8 mouse cellular contexts compared by ENCODE assay signal in the genomic region with DNA sequence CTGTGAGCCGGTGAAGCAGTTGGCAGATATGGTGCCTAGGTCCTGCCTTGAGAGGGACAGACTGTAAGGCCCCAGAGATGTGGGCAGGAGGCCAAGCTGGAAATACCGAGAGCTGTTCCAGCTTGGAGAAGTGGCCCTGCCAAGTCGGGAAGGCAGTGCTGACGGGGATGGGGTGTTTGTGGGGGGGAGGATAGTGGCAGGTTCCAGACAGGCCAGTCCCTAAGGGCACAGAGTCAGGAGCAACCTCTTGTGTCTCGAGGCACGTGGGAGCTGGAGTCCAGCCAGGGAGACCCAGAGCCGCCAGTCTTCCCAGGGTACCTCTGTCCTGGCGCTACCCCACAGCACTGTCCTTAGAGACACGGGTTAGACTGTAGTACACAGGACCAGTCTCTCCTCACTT. TPM values are rescaled to one million over a fixed set of nuclear protein-coding genes. Genes with fewer than 3 reads are reported as not detected.
DNase-seq lines count a peak whose midpoint lies in the region; ATAC-seq and TF ChIP-seq lines count a peak whose summit lies in the region.

No protein-coding gene starts in this region.

- H3K9ac ChIP-seq in liver, embryonic 12.5 days = no peak overlapping the region
- H3K9ac ChIP-seq in liver, embryonic 11.5 days (ENCODE audit: low read depth, low read length) = no peak overlapping the region
- no peak overlapping the region for H3K9ac ChIP-seq in hindbrain, postnatal 0 days (replicated peaks; ENCODE audit: low read length)

- H3K27ac ChIP-seq in liver, embryonic 12.5 days = 0 out of 2 replicates have a peak overlapping the region, but pooled peaks have one; percentile 1
- H3K27ac ChIP-seq in liver, embryonic 11.5 days (ENCODE audit: low read depth, low read length) = no peak overlapping the region
- H3K27ac ChIP-seq in hindbrain, postnatal 0 days = no peak overlapping the region

- intact Hi-C loops in left cerebral cortex, postnatal 4 days (cut with DNase I) = no loop called here

- H3K4me3 ChIP-seq in liver, embryonic 12.5 days = no peak overlapping the region
- no peak overlapping the region for H3K4me3 ChIP-seq in liver, embryonic 11.5 days (ENCODE audit: low read depth, low read length)
- no peak overlapping the region for H3K4me3 ChIP-seq in hindbrain, postnatal 0 days (ENCODE audit: low read length)

- H3K27me3 ChIP-seq in liver, embryonic 12.5 days (replicated peaks) = 0 out of 2 replicates have a peak, but pooled peaks cover 8% of the 10 kb centered on the region
- H3K27me3 ChIP-seq in liver, embryonic 11.5 days (replicated peaks; ENCODE audit: control insufficient read depth, insufficient read depth, low read length) = no peaks in the 10 kb centered on the region
- no peaks in the 10 kb centered on the region for H3K27me3 ChIP-seq in hindbrain, postnatal 0 days (ENCODE audit: insufficient read depth, low read length)

- WGBS in liver, embryonic 12.5 days (ENCODE audit: insufficient replicate concordance) = 61% methylated on average over 9 of the region's 9 CpGs
- 72% methylated on average over 9 of the region's 9 CpGs for WGBS in liver, embryonic 11.5 days
- WGBS in hindbrain, postnatal 0 days = 28% methylated on average over 9 of the region's 9 CpGs

- H3K4me1 ChIP-seq in liver, embryonic 12.5 days = peaks cover 58% of the 10 kb centered on the region
- peaks cover 60% of the 10 kb centered on the region for H3K4me1 ChIP-seq in liver, embryonic 11.5 days (replicated peaks; ENCODE audit: control insufficient read depth, insufficient read depth, low read length)
- H3K4me1 ChIP-seq in hindbrain, postnatal 0 days (ENCODE audit: insufficient read depth, low read length) = 0 out of 2 replicates have a peak, but pooled peaks cover 5% of the 10 kb centered on the region

- no peak for ATAC-seq in liver, embryonic 12.5 days
- no peak for ATAC-seq in liver, embryonic 11.5 days (replicated peaks; ENCODE audit: low FRiP score)
- peak; percentile 77 for ATAC-seq in hindbrain, postnatal 0 days

- H3K4me2 ChIP-seq in liver, embryonic 12.5 days = no peak overlapping the region
- no peak overlapping the region for H3K4me2 ChIP-seq in liver, embryonic 11.5 days
- H3K4me2 ChIP-seq in hindbrain, postnatal 0 days (ENCODE audit: low read depth, low read length) = no peak overlapping the region

- no peak for TF ChIP-seq CTCF in hindbrain, postnatal 0 days (IDR thresholded peaks at IDR 0.05; ENCODE audit: low read depth)

- DNase-seq in liver, embryonic 11.5 days (ENCODE audit: low spot score) = no peak
- peak; percentile 96 to 98 for DNase-seq in cerebellum, postnatal 10 days
- DNase-seq in gastrocnemius, postnatal 25 days = peak; percentile 90
- peak; percentile 89 for DNase-seq in hindbrain, postnatal 0 days (ENCODE audit: low spot score)
- DNase-seq in left cerebral cortex, postnatal 4 days = peak; percentile 96
- DNase-seq in ovary, postnatal 36 days (ENCODE audit: low spot score) = peak; percentile 86
- no peak for DNase-seq in retina, postnatal 1 day

- peaks cover 6% of the 10 kb centered on the region; the same call in 1 of the 2 replicates for H3K36me3 ChIP-seq in liver, embryonic 12.5 days
- H3K36me3 ChIP-seq in liver, embryonic 11.5 days (ENCODE audit: control insufficient read depth, insufficient read depth, low read length) = no peaks in the 10 kb centered on the region
- no peaks in the 10 kb centered on the region for H3K36me3 ChIP-seq in hindbrain, postnatal 0 days (ENCODE audit: insufficient read depth, low read length)

- H3K9me3 ChIP-seq in liver, embryonic 12.5 days (replicated peaks) = no peaks in the 10 kb centered on the region
- no peaks in the 10 kb centered on the region for H3K9me3 ChIP-seq in liver, embryonic 11.5 days (ENCODE audit: control insufficient read depth, low read length)
- H3K9me3 ChIP-seq in hindbrain, postnatal 0 days (ENCODE audit: low read length) = no peaks in the 10 kb centered on the region

RNA-seq across cellular contexts. Expression of gene Smad6, which starts 53.3 kb away (rescaled TPM):
- 11.7 and 12.9 TPM in 2 replicates for polyA plus RNA-seq in liver, embryonic 12.5 days (2016; fragmentation: Nextera tagmentation; extraction: Ambion mirVana)
- polyA plus RNA-seq in liver, embryonic 11.5 days (2014; fragmentation: Nextera tagmentation; extraction: Ambion mirVana) = 10.1 and 11.1 TPM in 2 replicates
- 1 to 10 TPM; 2.8 to 5.2 TPM for total RNA-seq in gastrocnemius, postnatal 25 days (2021)
- 11.9 and 13.2 TPM in 2 replicates for total RNA-seq in hindbrain, postnatal 0 days (2014; rRNA removed)
- polyA plus RNA-seq in hindbrain, postnatal 0 days (2015; fragmentation: Nextera tagmentation; extraction: Ambion mirVana) = 1.3 and 1.7 TPM in 2 replicates
- 1 to 10 TPM; 2.0 to 2.3 TPM for total RNA-seq in left cerebral cortex, postnatal 4 days (2021)

Comparison
In these comparisons a context has a peak if more than half of its experiments do, and no peak if none do; other contexts are left out.
1. DNase-seq: peak in cerebellum, postnatal 10 days (2 of 2), gastrocnemius, postnatal 25 days (single experiment), hindbrain, postnatal 0 days (single experiment), left cerebral cortex, postnatal 4 days (single experiment) and ovary, postnatal 36 days (single experiment); none in liver, embryonic 11.5 days (single experiment) and retina, postnatal 1 day (single experiment).